Mouse (Mus musculus): ENCODE results near the gene Btnl6.

DNA sequence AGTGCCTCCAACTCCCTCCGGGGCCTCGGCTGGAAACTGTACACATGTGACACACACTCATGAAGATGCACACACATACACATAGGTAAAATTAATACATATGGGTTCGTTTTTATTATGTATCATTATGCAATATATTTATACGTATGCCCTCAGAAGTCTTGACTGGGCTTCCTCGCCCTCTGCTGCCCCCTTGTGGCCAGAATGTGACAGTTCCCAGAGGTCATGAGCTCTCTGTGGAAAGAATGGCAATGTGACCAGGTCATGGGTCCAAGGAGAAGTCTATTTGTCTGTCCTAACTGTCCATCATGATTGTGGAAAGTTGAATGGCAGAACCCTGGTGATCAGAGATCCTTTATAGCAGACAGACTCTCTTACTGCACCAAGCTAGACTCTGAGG, 38.3 kb upstream of the Btnl6 start:
- no peak for TF ChIP-seq POLR2A (IDR thresholded peaks at IDR 0.05; ENCODE audit: borderline replicate concordance, extremely low read depth, low read depth, low read length)
- TF ChIP-seq CTCF (IDR thresholded peaks at IDR 0.05; ENCODE audit: insufficient read depth, low read length): peak; percentile 95
